Mouse (Mus musculus): ENCODE data around the gene Ptpn7. TPM values are rescaled to one million over a fixed set of nuclear protein-coding genes. Genes with fewer than 3 reads are reported as not detected.
"Not testable (repeated sequence)": the region's sequence is repeated elsewhere in the genome, so short reads cannot be mapped to it uniquely, and the experiment has no call there.

Ptpn7 gene
- polyA plus RNA-seq, 1 experiment from 2014 or later: 1.2 TPM

DNA sequence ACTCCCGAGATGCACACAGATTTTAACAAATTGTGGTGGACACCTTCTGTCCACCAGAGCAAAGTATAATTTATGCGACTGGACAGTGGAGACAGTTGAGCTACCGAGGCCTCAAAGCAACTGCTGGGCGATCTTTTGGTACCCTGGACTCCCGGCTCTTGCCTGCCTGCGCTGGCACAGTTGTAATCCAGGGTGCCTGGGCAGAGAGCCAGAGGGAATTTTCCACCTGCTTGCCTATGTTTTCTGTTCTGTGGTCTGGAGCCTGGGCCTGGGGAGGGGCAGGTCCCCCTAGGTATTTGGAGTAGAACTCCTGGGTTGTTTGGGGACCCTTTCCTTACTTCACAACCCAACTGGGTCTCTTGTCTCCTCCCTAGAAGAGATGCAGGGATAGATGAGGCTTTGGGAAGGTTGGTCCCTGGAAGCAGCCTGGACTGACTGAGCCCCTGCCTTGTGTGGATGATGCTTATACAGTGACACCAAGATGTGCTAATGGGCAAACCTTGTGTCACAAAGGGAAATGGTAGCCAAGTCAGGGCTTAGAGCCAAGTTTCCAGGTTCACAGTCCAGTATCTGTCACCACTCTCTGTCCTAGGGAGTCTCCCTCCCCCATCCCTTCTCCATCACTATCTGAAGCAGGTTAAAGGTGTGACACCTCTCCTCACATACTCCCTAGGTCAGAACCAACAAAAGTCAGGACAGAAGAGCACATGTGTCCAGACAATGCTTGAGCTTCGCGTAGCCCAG is 49.6 kb downstream of the Ptpn7 start:
- peaks cover 4% of the 10 kb centered on the region; the same call in 1 of the 2 replicates for H3K27me3 ChIP-seq
- ATAC-seq (ENCODE audit: low FRiP score): no peak
- H3K4me1 ChIP-seq: no peaks in the 10 kb centered on the region
- H3K4me2 ChIP-seq (replicated peaks): no peak overlapping the region
- H3K36me3 ChIP-seq: no peaks in the 10 kb centered on the region
- no peak overlapping the region for H3K9ac ChIP-seq
- WGBS: 86% methylated on average over 8 of the region's 8 CpGs
- no peak overlapping the region for H3K27ac ChIP-seq
- H3K9me3 ChIP-seq (replicated peaks): 0 out of 2 replicates have a peak, but pooled peaks cover 5% of the 10 kb centered on the region
- no peak overlapping the region for H3K4me3 ChIP-seq

DNA sequence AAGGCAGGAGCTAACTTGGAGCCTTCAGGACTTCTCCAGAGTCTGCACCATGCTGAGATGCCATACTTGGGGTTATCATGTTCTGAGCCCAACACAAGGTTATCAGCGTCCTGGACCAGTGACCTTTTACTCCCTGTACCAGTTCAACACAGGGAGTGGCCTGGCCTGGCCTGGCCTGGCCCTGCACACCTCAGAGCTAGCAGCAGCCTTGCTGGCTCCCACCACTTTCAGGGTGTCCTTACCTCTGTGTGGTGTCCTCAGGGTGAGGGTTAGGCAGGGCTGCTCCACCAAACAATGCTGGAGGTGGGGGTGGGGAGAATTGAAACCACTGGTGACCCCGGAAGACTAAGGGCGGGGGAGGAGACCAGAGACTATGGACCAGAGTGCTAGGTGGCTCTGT is 50.5 kb downstream of the Ptpn7 start:
- H3K9me3 ChIP-seq (replicated peaks): no peaks in the 10 kb centered on the region
- WGBS: 85% methylated on average over 3 of the region's 3 CpGs
- H3K27ac ChIP-seq: no peak overlapping the region
- H3K9ac ChIP-seq: no peak overlapping the region
- ATAC-seq (ENCODE audit: low FRiP score): no peak
- H3K4me1 ChIP-seq: no peaks in the 10 kb centered on the region
- H3K4me3 ChIP-seq: no peak overlapping the region
- peaks cover 4% of the 10 kb centered on the region; the same call in 1 of the 2 replicates for H3K27me3 ChIP-seq
- no peaks in the 10 kb centered on the region for H3K36me3 ChIP-seq
- H3K4me2 ChIP-seq (replicated peaks): no peak overlapping the region

DNA sequence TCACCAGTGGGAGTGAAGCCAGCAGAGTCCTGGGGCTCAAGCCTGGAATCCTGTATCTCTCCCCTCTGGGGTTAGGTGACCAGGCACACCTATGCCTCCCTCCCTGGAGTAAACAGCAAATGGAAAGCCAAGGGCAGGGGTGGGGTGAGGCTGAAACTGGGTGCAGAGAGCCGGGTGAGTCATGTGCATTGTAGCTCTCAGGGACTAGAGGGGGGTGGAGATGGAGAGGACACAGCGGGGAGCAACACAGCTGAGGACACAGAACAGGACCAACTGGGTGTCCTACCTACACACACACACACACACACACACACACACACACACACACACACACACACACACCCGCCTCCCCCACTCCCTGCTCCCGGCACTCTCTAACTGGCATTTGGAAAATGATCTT is 50.9 kb downstream of the Ptpn7 start:
- H3K9ac ChIP-seq: no peak overlapping the region
- no peaks in the 10 kb centered on the region for H3K36me3 ChIP-seq
- WGBS: 74% methylated on average over 4 of the region's 4 CpGs
- no peak overlapping the region for H3K4me3 ChIP-seq
- H3K4me2 ChIP-seq (replicated peaks): no peak overlapping the region
- ATAC-seq (ENCODE audit: low FRiP score): no peak
- H3K27me3 ChIP-seq: peaks cover 4% of the 10 kb centered on the region; the same call in 1 of the 2 replicates
- H3K4me1 ChIP-seq: no peaks in the 10 kb centered on the region
- no peak overlapping the region for H3K27ac ChIP-seq
- no peaks in the 10 kb centered on the region for H3K9me3 ChIP-seq (replicated peaks)

DNA sequence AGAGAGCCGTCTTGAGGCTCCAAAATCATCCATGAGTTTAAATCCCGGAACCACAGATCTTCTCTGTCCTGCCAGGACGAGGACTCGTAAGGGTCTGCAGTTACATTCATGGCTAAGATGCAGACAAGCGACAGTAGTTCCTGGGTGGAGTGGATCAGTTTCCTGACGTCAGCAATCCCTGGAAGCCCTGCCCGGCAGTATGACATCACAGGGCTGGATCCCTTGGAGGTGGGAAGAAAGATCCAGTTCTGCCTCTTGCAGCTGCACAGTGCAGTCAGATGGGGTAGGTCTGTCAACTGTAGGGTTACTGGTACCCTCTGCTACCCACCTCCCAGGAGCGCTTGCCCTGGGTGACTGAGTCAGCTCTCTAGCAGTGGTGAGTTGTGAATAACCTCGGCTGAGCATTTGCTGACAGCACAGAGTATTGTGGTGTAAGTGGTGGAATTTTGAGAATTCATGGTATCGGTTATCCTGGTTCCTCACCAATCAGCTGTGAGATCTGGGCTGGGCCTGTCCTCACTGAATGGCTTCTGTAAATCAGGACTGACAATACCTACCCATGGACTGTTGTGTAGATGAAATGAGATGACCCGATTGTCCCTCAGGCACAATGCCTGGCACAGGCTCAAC is 51.6 kb downstream of the Ptpn7 start:
- Histone ChIP-seq H3K4me1 (no peaks in the 10 kb centered on the region), H3K27ac (no peak overlapping the region), H3K4me3 (no peak overlapping the region), H3K9ac (no peak overlapping the region), H3K36me3 (no peaks in the 10 kb centered on the region), H3K9me3 (replicated peaks) (no peaks in the 10 kb centered on the region), H3K27me3 (peaks cover 4% of the 10 kb centered on the region; the same call in 1 of the 2 replicates), H3K4me2 (replicated peaks) (no peak overlapping the region)
- no peak for ATAC-seq (ENCODE audit: low FRiP score)
- 72% methylated on average over 11 of the region's 11 CpGs for WGBS

DNA sequence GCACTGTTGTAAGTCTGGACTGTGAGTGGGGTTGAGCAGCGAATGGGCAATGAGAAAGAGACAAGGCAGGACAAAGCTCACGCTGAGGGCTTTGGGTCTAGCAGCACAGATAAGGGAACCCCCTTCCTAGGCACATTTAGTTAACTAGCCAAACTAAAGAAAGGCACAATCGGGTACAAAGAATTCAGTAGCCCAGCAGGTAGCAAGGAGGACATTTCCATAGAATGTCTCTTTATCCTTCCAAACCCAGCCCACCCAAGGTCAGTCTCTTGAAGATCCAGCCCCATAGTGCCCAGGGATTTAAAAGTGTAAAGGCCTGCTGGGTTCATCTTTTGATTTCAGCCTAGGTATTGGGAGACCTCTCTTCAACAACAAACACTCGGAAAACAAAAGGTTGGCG is 53.4 kb downstream of the Ptpn7 start:
- H3K27ac ChIP-seq: no peak overlapping the region
- no peaks in the 10 kb centered on the region for H3K9me3 ChIP-seq (replicated peaks)
- H3K4me1 ChIP-seq: no peaks in the 10 kb centered on the region
- H3K4me2 ChIP-seq (replicated peaks): no peak overlapping the region
- no peak for ATAC-seq (ENCODE audit: low FRiP score)
- peaks cover 4% of the 10 kb centered on the region; the same call in 1 of the 2 replicates for H3K27me3 ChIP-seq
- H3K9ac ChIP-seq: no peak overlapping the region
- no peak overlapping the region for H3K4me3 ChIP-seq
- 31% methylated on average over 5 of the region's 5 CpGs for WGBS
- H3K36me3 ChIP-seq: no peaks in the 10 kb centered on the region

DNA sequence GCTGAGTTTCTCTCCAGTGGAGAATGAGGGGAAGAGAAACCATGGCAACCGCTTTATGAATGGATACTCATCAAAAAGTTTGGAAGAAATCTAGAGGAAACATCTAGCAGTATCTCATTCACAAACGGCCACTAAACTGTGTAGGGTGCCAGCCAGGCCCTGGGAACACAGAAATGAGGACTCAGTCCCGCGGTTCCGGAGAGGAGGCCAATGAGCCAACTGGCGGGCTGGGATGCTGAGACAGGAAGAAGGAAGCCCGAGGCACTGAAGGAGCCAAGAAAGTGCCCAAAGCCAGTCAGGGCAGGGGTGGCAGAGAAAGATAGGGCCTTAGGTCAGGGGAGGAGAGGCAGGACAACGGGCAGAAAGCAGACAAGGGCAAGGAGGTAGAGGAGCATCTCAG is 53.9 kb downstream of the Ptpn7 start:
- Histone ChIP-seq H3K9me3 (replicated peaks) (no peaks in the 10 kb centered on the region), H3K36me3 (no peaks in the 10 kb centered on the region), H3K4me3 (no peak overlapping the region), H3K4me2 (replicated peaks) (no peak overlapping the region), H3K27ac (no peak overlapping the region), H3K9ac (no peak overlapping the region), H3K4me1 (no peaks in the 10 kb centered on the region), H3K27me3 (peaks cover 4% of the 10 kb centered on the region; the same call in 1 of the 2 replicates)
- ATAC-seq (ENCODE audit: low FRiP score): no peak
- 26% methylated on average over 8 of the region's 8 CpGs for WGBS

DNA sequence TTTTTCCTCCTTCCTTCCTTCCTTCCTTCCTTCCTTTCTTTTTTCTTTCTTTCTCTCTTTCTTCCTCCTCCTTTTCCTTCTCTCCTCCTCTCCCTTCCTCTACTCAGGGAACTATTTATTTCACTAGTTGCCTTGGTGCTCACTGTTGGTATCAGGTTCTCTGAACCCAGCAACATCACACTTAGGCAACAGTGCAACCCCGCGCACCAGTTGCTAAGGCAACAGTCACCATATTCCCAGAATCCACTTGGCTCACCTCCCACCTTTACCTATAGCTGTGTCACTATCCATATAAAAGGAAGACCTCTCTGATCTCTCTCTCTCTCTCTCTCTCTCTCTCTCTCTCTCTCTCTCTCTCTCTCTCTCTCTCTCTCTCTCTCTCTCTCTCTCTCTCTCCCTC is 54.5 kb downstream of the Ptpn7 start:
- WGBS: 33% methylated on average over 2 of the region's 2 CpGs
- not testable (repeated sequence) for H3K4me2 ChIP-seq (replicated peaks); H3K27ac ChIP-seq; H3K9me3 ChIP-seq (replicated peaks); ATAC-seq (ENCODE audit: low FRiP score); H3K4me1 ChIP-seq; H3K36me3 ChIP-seq; H3K27me3 ChIP-seq; H3K4me3 ChIP-seq; H3K9ac ChIP-seq

DNA sequence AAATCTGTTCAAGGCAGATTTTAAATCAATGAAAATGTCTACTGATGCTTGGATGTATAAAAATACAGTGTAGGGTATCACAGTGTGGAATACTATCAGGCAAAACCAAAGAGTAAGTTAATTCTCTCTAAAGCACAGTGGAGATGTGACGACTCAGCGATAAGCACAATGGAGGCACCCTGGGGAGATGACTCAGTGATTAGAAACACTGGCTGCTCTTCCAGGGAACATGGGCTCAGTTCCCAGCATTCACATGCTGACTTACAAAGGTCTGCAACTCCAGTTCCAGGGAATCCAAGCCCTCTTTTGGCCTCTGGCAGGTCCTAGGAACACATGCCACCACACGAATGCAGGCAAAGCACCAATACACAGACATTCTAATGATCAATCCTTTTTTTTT is 55.7 kb downstream of the Ptpn7 start:
- ATAC-seq (ENCODE audit: low FRiP score): no peak
- H3K4me2 ChIP-seq (replicated peaks): no peak overlapping the region
- H3K27ac ChIP-seq: no peak overlapping the region
- H3K27me3 ChIP-seq: peaks cover 4% of the 10 kb centered on the region; the same call in 1 of the 2 replicates
- WGBS: 18% methylated on average over 3 of the region's 3 CpGs
- no peaks in the 10 kb centered on the region for H3K9me3 ChIP-seq (replicated peaks)
- H3K4me3 ChIP-seq: no peak overlapping the region
- no peaks in the 10 kb centered on the region for H3K36me3 ChIP-seq
- H3K9ac ChIP-seq: no peak overlapping the region
- H3K4me1 ChIP-seq: no peaks in the 10 kb centered on the region

DNA sequence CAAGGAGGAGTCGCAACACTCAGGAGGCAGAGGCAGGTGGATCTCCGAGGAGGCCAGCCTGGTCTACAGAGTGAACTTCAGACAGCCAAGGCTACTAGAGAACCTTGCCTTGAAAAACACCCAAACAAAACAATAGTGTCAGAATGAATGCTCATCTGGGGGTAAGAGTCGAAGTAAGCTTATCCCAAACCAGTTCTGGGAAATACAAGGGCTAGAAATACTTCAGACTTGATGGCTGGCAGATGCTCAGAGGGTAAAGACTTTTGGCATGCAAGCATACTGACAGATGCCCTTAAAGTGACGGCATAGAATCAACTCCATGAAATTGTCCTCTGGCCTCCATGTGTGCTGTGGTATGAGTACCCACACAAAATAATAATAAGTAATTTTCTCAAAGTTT is 56.7 kb downstream of the Ptpn7 start:
- Histone ChIP-seq H3K27ac (no peak overlapping the region), H3K9me3 (replicated peaks) (no peaks in the 10 kb centered on the region), H3K4me1 (no peaks in the 10 kb centered on the region), H3K4me2 (replicated peaks) (no peak overlapping the region), H3K36me3 (no peaks in the 10 kb centered on the region), H3K9ac (no peak overlapping the region), H3K4me3 (no peak overlapping the region), H3K27me3 (peaks cover 4% of the 10 kb centered on the region; the same call in 1 of the 2 replicates)
- ATAC-seq (ENCODE audit: low FRiP score): no peak
- 89% methylated on average over 4 of the region's 4 CpGs for WGBS

DNA sequence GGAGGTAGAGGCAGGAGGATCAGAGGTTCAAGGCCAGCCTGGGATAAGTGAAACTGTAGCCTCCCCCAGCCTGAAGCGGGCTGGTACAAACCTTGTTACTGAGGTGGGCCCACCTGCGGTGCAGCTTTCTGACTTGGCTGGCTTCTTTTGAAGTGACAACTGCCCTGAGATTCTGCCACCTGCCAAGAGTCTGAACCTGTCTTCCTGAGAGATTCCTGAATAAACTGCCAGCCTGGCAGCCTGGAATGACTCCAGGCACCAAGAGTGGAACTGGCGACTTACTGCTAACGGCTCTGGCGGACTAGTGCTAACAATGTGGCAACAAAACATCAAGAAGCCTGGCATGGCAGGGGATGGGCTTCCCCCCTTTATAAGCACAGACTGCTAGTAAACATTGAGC is 61.8 kb downstream of the Ptpn7 start:
- H3K27ac ChIP-seq; H3K27me3 ChIP-seq; H3K36me3 ChIP-seq; H3K4me3 ChIP-seq; H3K4me2 ChIP-seq (replicated peaks); H3K9me3 ChIP-seq (replicated peaks); H3K9ac ChIP-seq; ATAC-seq (ENCODE audit: low FRiP score): not testable (repeated sequence)
- 77% methylated on average over 5 of the region's 5 CpGs for WGBS
- peaks cover 10% of the 10 kb centered on the region for H3K4me1 ChIP-seq

Measured in hindbrain, embryonic 12.5 days (tissue).